Mouse (Mus musculus) ovary, postnatal 36 days (tissue): ENCODE measurements around the gene Tmem262.
A peak's percentile ranks its signal among the peaks of the same experiment; 100 is the strongest.
"Not testable (repeated sequence)": the region's sequence is repeated elsewhere in the genome, so short reads cannot be mapped to it uniquely, and the experiment has no call there.

ENCODE experiments used
- DNase-seq: peaks from one replicate; pipeline ENCODE4 v3.0.0; 2022; ENCODE audit warnings: low spot score, mixed read lengths

Tmem262 gene

GRCm38 (mm10) chr19:6079983-6080480, at the start of gene Tmem262:
TSS of gene Tmem262 (plus strand) at chr19:6080033.
- no peak for DNase-seq

- no peak for DNase-seq
These were observed 49.1 kb upstream of the Tmem262 start for GRCm38 (mm10) chr19:6030520-6031280.

GRCm38 (mm10) chr19:6035966-6036585, 43.8 kb upstream of the Tmem262 start:
- no peak for DNase-seq

- no peak for DNase-seq
These were observed 42.1 kb upstream of the Tmem262 start for GRCm38 (mm10) chr19:6037695-6038094.

- no peak for DNase-seq
These were observed 41.5 kb upstream of the Tmem262 start for GRCm38 (mm10) chr19:6038326-6038725.

GRCm38 (mm10) chr19:6040002-6040401, 39.8 kb upstream of the Tmem262 start:
- no peak for DNase-seq

- no peak for DNase-seq
These were observed 37.5 kb upstream of the Tmem262 start for GRCm38 (mm10) chr19:6042293-6042692.

GRCm38 (mm10) chr19:6044102-6044501, 35.7 kb upstream of the Tmem262 start:
- DNase-seq, result not testable (repeated sequence)

GRCm38 (mm10) chr19:6045366-6046293, 34.2 kb upstream of the Tmem262 start:
- DNase-seq, result no peak

- DNase-seq, result peak; percentile 88
These were observed 33.3 kb upstream of the Tmem262 start, which contains the start of gene Syvn1 for GRCm38 (mm10) chr19:6046294-6047153. TSS of gene Syvn1 (plus strand) at chr19:6046576.

- no peak for DNase-seq
These were observed 32.5 kb upstream of the Tmem262 start for GRCm38 (mm10) chr19:6047154-6047898.

GRCm38 (mm10) chr19:6047899-6048166, 32.0 kb upstream of the Tmem262 start:
- DNase-seq, result no peak

GRCm38 (mm10) chr19:6048681-6049410, 31.0 kb upstream of the Tmem262 start:
- DNase-seq, result no peak

- DNase-seq, result no peak
These were observed 27.3 kb upstream of the Tmem262 start for GRCm38 (mm10) chr19:6052516-6052915.

- no peak for DNase-seq
These were observed 25.5 kb upstream of the Tmem262 start for GRCm38 (mm10) chr19:6054296-6054695.

- no peak for DNase-seq
These were observed 23.1 kb upstream of the Tmem262 start for GRCm38 (mm10) chr19:6056696-6057095.

GRCm38 (mm10) chr19:6057313-6058096, 22.3 kb upstream of the Tmem262 start, which contains the start of the genes Mrpl49 and Fau:
TSS of gene Mrpl49 (minus strand) at chr19:6057785.
TSS of gene Fau (plus strand) at chr19:6057844.
- peak; percentile 99 for DNase-seq

GRCm38 (mm10) chr19:6058513-6058912, 21.3 kb upstream of the Tmem262 start:
- no peak for DNase-seq

- DNase-seq, result no peak
These were observed 20.9 kb upstream of the Tmem262 start for GRCm38 (mm10) chr19:6058966-6059365.
